Mouse (Mus musculus) E14TG2a.4 (cell line): Measurements from ENCODE around the gene Apoc2.

Experiments used
- CTCF ChIP-seq: conservative IDR thresholded peaks from 2 replicates; pipeline ENCODE4 v1.5.1; 2014; ENCODE audit warnings: low read length
- NANOG ChIP-seq: IDR thresholded peaks from 2 replicates; pipeline ENCODE4 v1.6.1; 2014; ENCODE audit warnings: borderline replicate concordance, low read length, mixed read lengths
- POU5F1 ChIP-seq: IDR thresholded peaks from 2 replicates; pipeline ENCODE4 v1.6.1; 2014; ENCODE audit warnings: low read length, borderline replicate concordance

GRCm38 (mm10) chr7:19680702-19681101 lies 3.0 kb upstream of the Apoc2 start:
- TF ChIP-seq NANOG (no peak), CTCF (no peak), POU5F1 (no peak)
